Mouse (Mus musculus) cerebellum, adult 2 months (tissue): ENCODE measurements around the gene Prmt3.

Experiments
- CTCF ChIP-seq: fragments of 200-500 bp; IDR thresholded peaks from 2 replicates; pipeline ENCODE4 v1.5.1; 2011; ENCODE audit warnings: low read depth, mild to moderate bottlenecking, control low read depth, low read length, moderate library complexity, borderline replicate concordance; ENCODE audit not compliant: insufficient read depth
- POLR2A ChIP-seq: fragments of 200-500 bp; IDR thresholded peaks from 2 replicates; pipeline ENCODE4 v1.6.1; 2011; ENCODE audit warnings: low read length, control low read depth, borderline replicate concordance; ENCODE audit not compliant: insufficient read depth

DNA sequence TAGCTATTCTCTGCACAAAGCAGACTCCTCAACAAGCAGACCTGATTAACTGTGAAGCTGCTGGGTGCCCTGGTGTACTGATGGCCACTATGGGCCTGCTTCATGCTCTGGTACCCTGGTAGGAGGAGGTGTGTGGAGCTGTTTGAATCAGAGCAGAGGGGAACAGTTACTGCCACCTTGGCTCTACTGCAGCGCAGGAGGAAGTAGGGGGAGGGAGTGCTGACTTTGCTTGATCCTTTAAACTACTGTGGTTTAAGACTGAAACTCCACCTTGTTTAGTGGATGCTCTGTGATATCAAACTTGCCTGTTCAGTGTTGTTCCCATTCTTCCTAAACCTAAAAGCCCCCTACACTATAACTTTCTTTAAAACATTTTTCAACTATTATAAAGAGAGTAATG lies 49.8 kb downstream of the Prmt3 start:
- no peak for TF ChIP-seq CTCF
- TF ChIP-seq POLR2A = no peak
